Mouse (Mus musculus): Measurements from ENCODE around the gene Pard3. TPM values are rescaled to one million over a fixed set of nuclear protein-coding genes. Genes with fewer than 3 reads are reported as not detected.

The Pard3 gene
- total and polyA plus RNA-seq, 3 experiments: 0.51 to 1.3 (median 0.94) TPM

GRCm38 (mm10) chr8:127516043-127516442 lies 452.4 kb downstream of the Pard3 start:
- TF ChIP-seq PAX5 (IDR thresholded peaks at IDR 0.05; ENCODE audit: low read length): no peak
- TF ChIP-seq NRF1 (IDR thresholded peaks at IDR 0.05; ENCODE audit: low read depth, low read length): no peak
- no peak for TF ChIP-seq ZKSCAN1 (IDR thresholded peaks at IDR 0.05; ENCODE audit: borderline replicate concordance, low read depth, low read length)
- no peak for TF ChIP-seq TBP (conservative IDR thresholded peaks at IDR 0.05; ENCODE audit: low read depth, low read length)
- in situ Hi-C loops (cut with MboI; ENCODE audit: low pct_ligation_motif_present, low pct_unique_long_range_greater_than_20kb, low sequenced_read_pairs): no loop called here
- Histone ChIP-seq H3K79me2 (replicated peaks; ENCODE audit: control insufficient read depth, extremely low read depth, insufficient read depth, poor library complexity, severe bottlenecking) (no peaks in the 10 kb centered on the region), H3K27me3 (replicated peaks) (no peaks in the 10 kb centered on the region), H3K27ac (ENCODE audit: insufficient read depth, low read depth) (no peak overlapping the region), H3K9me3 (replicated peaks; ENCODE audit: low read length) (no peaks in the 10 kb centered on the region), H3K9ac (ENCODE audit: insufficient read depth, low read depth) (no peak overlapping the region), H3K4me3 (replicated peaks in 1 of 3; ENCODE audit: low read depth in 2 of 3, low read length in 2 of 3, poor library complexity in 1 of 3) (no peak overlapping the region), H3K4me2 (ENCODE audit: insufficient read depth, low read depth, poor library complexity, severe bottlenecking) (no peak overlapping the region), H3K36me3 (replicated peaks in 1 of 2; ENCODE audit: control insufficient read depth in 1 of 2, insufficient read depth in 1 of 2, low read length in 1 of 2) (no peaks in the 10 kb centered on the region), H3K4me1 (ENCODE audit: control insufficient read depth in 1 of 2, insufficient read depth in 2 of 2) (peaks cover 0 to 7% of the 10 kb centered on the region in 2 experiments; a peak in 2 of 4 replicates)
- DNase-seq (ENCODE audit: extremely low read depth): no peak
- dilution Hi-C loops (cut with MboI; ENCODE audit: extremely low pct_ligation_motif_present, extremely low pct_unique_long_range_greater_than_20kb, low sequenced_read_pairs): no loop called here

- Histone ChIP-seq H3K36me3 (replicated peaks in 1 of 2; ENCODE audit: control insufficient read depth in 1 of 2, insufficient read depth in 1 of 2, low read length in 1 of 2) (no peaks in the 10 kb centered on the region), H3K9me3 (replicated peaks; ENCODE audit: low read length) (no peaks in the 10 kb centered on the region), H3K27ac (ENCODE audit: insufficient read depth, low read depth) (no peak overlapping the region), H3K27me3 (replicated peaks) (no peaks in the 10 kb centered on the region), H3K79me2 (replicated peaks; ENCODE audit: control insufficient read depth, extremely low read depth, insufficient read depth, poor library complexity, severe bottlenecking) (no peaks in the 10 kb centered on the region; the same call in 1 of the 2 replicates), H3K4me2 (ENCODE audit: insufficient read depth, low read depth, poor library complexity, severe bottlenecking) (no peak overlapping the region), H3K9ac (ENCODE audit: insufficient read depth, low read depth) (no peak overlapping the region), H3K4me3 (replicated peaks in 1 of 3; ENCODE audit: low read depth in 2 of 3, low read length in 2 of 3, poor library complexity in 1 of 3) (no peak overlapping the region), H3K4me1 (ENCODE audit: control insufficient read depth in 1 of 2, insufficient read depth in 2 of 2) (no peaks in the 10 kb centered on the region)
- DNase-seq (ENCODE audit: extremely low read depth): no peak
- in situ Hi-C loops (cut with MboI; ENCODE audit: low pct_ligation_motif_present, low pct_unique_long_range_greater_than_20kb, low sequenced_read_pairs) (no loop called here), dilution Hi-C loops (cut with MboI; ENCODE audit: extremely low pct_ligation_motif_present, extremely low pct_unique_long_range_greater_than_20kb, low sequenced_read_pairs) (no loop called here)
- TF ChIP-seq MYC (IDR thresholded peaks at IDR 0.05; ENCODE audit: low read depth, low read length) (no peak), ELF1 (IDR thresholded peaks at IDR 0.05; ENCODE audit: low read depth, low read length) (no peak), ZNF384 (IDR thresholded peaks at IDR 0.05; ENCODE audit: low read depth, low read length) (no peak)
Observed at GRCm38 (mm10) chr8:127525673-127526072, 462.0 kb downstream of the Pard3 start.

GRCm38 (mm10) chr8:127528315-127528714 lies 464.6 kb downstream of the Pard3 start:
- Histone ChIP-seq H3K4me3 (replicated peaks in 1 of 3; ENCODE audit: low read depth in 2 of 3, low read length in 2 of 3, poor library complexity in 1 of 3) (no peak overlapping the region), H3K36me3 (replicated peaks in 1 of 2; ENCODE audit: control insufficient read depth in 1 of 2, insufficient read depth in 1 of 2, low read length in 1 of 2) (no peaks in the 10 kb centered on the region), H3K4me1 (ENCODE audit: control insufficient read depth in 1 of 2, insufficient read depth in 2 of 2) (no peaks in the 10 kb centered on the region), H3K9me3 (replicated peaks; ENCODE audit: low read length) (no peaks in the 10 kb centered on the region), H3K79me2 (replicated peaks; ENCODE audit: control insufficient read depth, extremely low read depth, insufficient read depth, poor library complexity, severe bottlenecking) (no peaks in the 10 kb centered on the region), H3K4me2 (ENCODE audit: insufficient read depth, low read depth, poor library complexity, severe bottlenecking) (no peak overlapping the region), H3K27ac (ENCODE audit: insufficient read depth, low read depth) (no peak overlapping the region), H3K27me3 (replicated peaks) (no peaks in the 10 kb centered on the region), H3K9ac (ENCODE audit: insufficient read depth, low read depth) (no peak overlapping the region)
- in situ Hi-C loops (cut with MboI; ENCODE audit: low pct_ligation_motif_present, low pct_unique_long_range_greater_than_20kb, low sequenced_read_pairs): no loop called here
- dilution Hi-C loops (cut with MboI; ENCODE audit: extremely low pct_ligation_motif_present, extremely low pct_unique_long_range_greater_than_20kb, low sequenced_read_pairs): no loop called here
- no peak for TF ChIP-seq POLR2A (IDR thresholded peaks at IDR 0.05; ENCODE audit: low read depth, low read length)
- TF ChIP-seq SMC3 (IDR thresholded peaks at IDR 0.05; ENCODE audit: low read depth, low read length): no peak
- no peak for TF ChIP-seq TCF12 (IDR thresholded peaks at IDR 0.05; ENCODE audit: low read depth, low read length)
- TF ChIP-seq ELF1 (IDR thresholded peaks at IDR 0.05; ENCODE audit: low read depth, low read length): no peak
- no peak for TF ChIP-seq ZC3H11A (IDR thresholded peaks at IDR 0.05; ENCODE audit: low read depth, low read length)
- no peak for TF ChIP-seq KAT2A (IDR thresholded peaks at IDR 0.05; ENCODE audit: insufficient replicate concordance, low read length)
- no peak for TF ChIP-seq NRF1 (IDR thresholded peaks at IDR 0.05; ENCODE audit: low read depth, low read length)
- TF ChIP-seq BHLHE40 (IDR thresholded peaks at IDR 0.05; ENCODE audit: low read depth, low read length): no peak
- TF ChIP-seq EP300 (IDR thresholded peaks at IDR 0.05; ENCODE audit: low read length): no peak
- TF ChIP-seq ZMIZ1 (IDR thresholded peaks at IDR 0.05; ENCODE audit: low read depth, low read length): no peak
- no peak for TF ChIP-seq TBP (conservative IDR thresholded peaks at IDR 0.05; ENCODE audit: low read depth, low read length)
- TF ChIP-seq MEF2A (IDR thresholded peaks at IDR 0.05; ENCODE audit: borderline replicate concordance, low read depth, low read length): no peak
- TF ChIP-seq JUN (IDR thresholded peaks at IDR 0.05; ENCODE audit: insufficient read depth, low read depth, low read length): no peak
- DNase-seq (ENCODE audit: extremely low read depth): no peak
